Mouse (Mus musculus) megakaryocyte, embryonic 14.5 days (primary cell): ENCODE data around the gene Tnrc6a.

Source experiments
- FLI1 ChIP-seq: IDR thresholded peaks from 2 replicates; pipeline ENCODE4 v1.6.1; 2012; ENCODE audit warnings: low read length, inconsistent platforms, mixed read lengths
- GATA1 ChIP-seq: IDR thresholded peaks from 3 replicates; pipeline ENCODE4 v1.6.1; 2012; ENCODE audit warnings: mixed read lengths, low read length, inconsistent platforms, borderline replicate concordance

DNA sequence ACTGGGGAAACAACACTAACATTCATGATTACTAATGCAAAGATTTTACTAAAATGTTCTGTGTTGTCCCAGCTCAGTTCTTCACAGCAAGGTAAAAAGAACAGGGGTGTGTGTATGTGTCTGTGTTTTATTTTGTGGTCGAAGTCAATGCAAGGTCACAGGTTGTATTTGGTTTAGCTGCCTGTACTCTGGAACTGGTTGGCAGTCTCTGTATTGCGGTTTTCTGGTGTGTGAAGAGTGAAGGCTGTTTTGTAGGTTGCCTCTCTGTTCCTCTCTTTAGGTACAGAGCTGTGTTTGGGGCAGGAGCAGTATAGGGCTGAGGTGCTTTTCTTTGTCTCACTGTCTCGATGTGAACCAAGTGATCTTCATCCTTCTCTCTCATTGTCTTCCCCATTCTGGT lies 12.0 kb downstream of the Tnrc6a start:
- no peak for TF ChIP-seq GATA1
- TF ChIP-seq FLI1 = no peak
